Mouse (Mus musculus) kidney, embryonic 15.5 days (tissue): Measurements from ENCODE around the gene Zdhhc21. TPM values are rescaled to one million over a fixed set of nuclear protein-coding genes. Genes with fewer than 3 reads are reported as not detected.

Experiments used
- ATAC-seq: fragments of 200-750 bp; cut with Nextera tagmentation; replicated peaks from 2 replicates; pipeline ENCODE4 v1.8.0; 2017; ENCODE audit warnings: moderate TSS enrichment; ENCODE audit not compliant: low FRiP score
- H3K27ac ChIP-seq: fragments of 300-500 bp; sonication (generic); 2 replicates; pipeline ENCODE4 v1.5.1; 2015; ENCODE audit warnings: mild to moderate bottlenecking, inconsistent platforms
- H3K27me3 ChIP-seq: fragments of 300-500 bp; sonication (generic); 2 replicates; pipeline ENCODE4 v1.6.1; 2015; ENCODE audit warnings: inconsistent platforms
- H3K36me3 ChIP-seq: fragments of 300-500 bp; sonication (generic); 2 replicates; pipeline ENCODE4 v1.6.1; 2015; ENCODE audit warnings: inconsistent platforms
- H3K4me1 ChIP-seq: fragments of 300-500 bp; sonication (generic); 2 replicates; pipeline ENCODE4 v1.6.1; 2015; ENCODE audit warnings: inconsistent platforms
- H3K4me2 ChIP-seq: fragments of 300-500 bp; sonication (generic); 2 replicates; pipeline ENCODE4 v1.6.1; 2015; ENCODE audit warnings: moderate library complexity, mild to moderate bottlenecking, inconsistent platforms
- H3K4me3 ChIP-seq: fragments of 300-500 bp; sonication (generic); replicated peaks from 2 replicates; pipeline ENCODE4 v1.5.1; 2015; ENCODE audit warnings: mild to moderate bottlenecking, inconsistent platforms
- H3K9ac ChIP-seq: fragments of 300-500 bp; sonication (generic); 2 replicates; pipeline ENCODE4 v1.6.1; 2015; ENCODE audit warnings: mild to moderate bottlenecking, inconsistent platforms
- H3K9me3 ChIP-seq: fragments of 300-500 bp; sonication (generic); replicated peaks from 2 replicates; pipeline ENCODE4 v1.6.1; 2016; ENCODE audit warnings: inconsistent platforms
- WGBS: fragments of 180-500 bp; shearing (Covaris S2); methylation state at CpG from one replicate; pipeline ENCODE4 v1.1.7; 2015; ENCODE audit warnings: mixed read lengths; 5-methylcytosine and 5-hydroxymethylcytosine counted together
- polyA plus RNA-seq: library from polyadenylated mRNA; unstranded; fragments of >200 nt; fragmentation: Nextera tagmentation; extraction: Ambion mirVana; gene quantifications from 2 replicates; pipeline ENCODE4 v1.2.1, GENCODE M21; 2015

Gene Zdhhc21
- polyA plus RNA-seq, 1 experiment from 2014 or later: 13.6 TPM

- H3K36me3 ChIP-seq: no peaks in the 10 kb centered on the region
- no peak overlapping the region for H3K4me2 ChIP-seq
- H3K4me1 ChIP-seq: no peaks in the 10 kb centered on the region
- no peaks in the 10 kb centered on the region for H3K27me3 ChIP-seq
- no peaks in the 10 kb centered on the region for H3K9me3 ChIP-seq
- no peak overlapping the region for H3K4me3 ChIP-seq
- no peak for ATAC-seq
- WGBS: 71% methylated on average over 2 of the region's 2 CpGs
- H3K27ac ChIP-seq: no peak overlapping the region
- H3K9ac ChIP-seq: no peak overlapping the region
Measured at GRCm38 (mm10) chr4:82880243-82880642, 20.5 kb upstream of the Zdhhc21 start.

- Histone ChIP-seq H3K4me2 (no peak overlapping the region), H3K9me3 (no peaks in the 10 kb centered on the region), H3K9ac (no peak overlapping the region), H3K4me1 (no peaks in the 10 kb centered on the region), H3K27ac (no peak overlapping the region), H3K27me3 (no peaks in the 10 kb centered on the region), H3K4me3 (no peak overlapping the region), H3K36me3 (no peaks in the 10 kb centered on the region)
- ATAC-seq: no peak
- WGBS: 88% methylated on average over 6 of the region's 6 CpGs
Measured at GRCm38 (mm10) chr4:82879152-82879551, 19.4 kb upstream of the Zdhhc21 start.

- Histone ChIP-seq H3K27ac (no peak overlapping the region), H3K27me3 (no peaks in the 10 kb centered on the region), H3K9ac (no peak overlapping the region), H3K36me3 (no peaks in the 10 kb centered on the region), H3K4me3 (no peak overlapping the region), H3K9me3 (no peaks in the 10 kb centered on the region), H3K4me1 (0 out of 2 replicates have a peak, but pooled peaks cover 3% of the 10 kb centered on the region), H3K4me2 (no peak overlapping the region)
- no peak for ATAC-seq
- 84% methylated on average over 2 of the region's 2 CpGs for WGBS
Measured at GRCm38 (mm10) chr4:82876656-82877055, 16.9 kb upstream of the Zdhhc21 start.

GRCm38 (mm10) chr4:82875532-82875931, 15.8 kb upstream of the Zdhhc21 start:
- 66% methylated on average over 4 of the region's 4 CpGs for WGBS

GRCm38 (mm10) chr4:82874791-82875190, 15.0 kb upstream of the Zdhhc21 start:
- no peaks in the 10 kb centered on the region for H3K9me3 ChIP-seq
- H3K27ac ChIP-seq: no peak overlapping the region
- 0 out of 2 replicates have a peak, but pooled peaks cover 3% of the 10 kb centered on the region for H3K4me1 ChIP-seq
- H3K4me3 ChIP-seq: no peak overlapping the region
- no peak overlapping the region for H3K4me2 ChIP-seq
- ATAC-seq: no peak
- 54% methylated on average over 4 of the region's 4 CpGs for WGBS
- H3K36me3 ChIP-seq: no peaks in the 10 kb centered on the region
- H3K27me3 ChIP-seq: no peaks in the 10 kb centered on the region
- no peak overlapping the region for H3K9ac ChIP-seq

More at GRCm38 (mm10) chr4:82875532-82875931, 15.8 kb upstream of the Zdhhc21 start:
- Histone ChIP-seq H3K27ac (no peak overlapping the region), H3K4me2 (no peak overlapping the region), H3K9me3 (no peaks in the 10 kb centered on the region), H3K4me3 (no peak overlapping the region), H3K36me3 (no peaks in the 10 kb centered on the region), H3K4me1 (0 out of 2 replicates have a peak, but pooled peaks cover 3% of the 10 kb centered on the region), H3K9ac (no peak overlapping the region), H3K27me3 (no peaks in the 10 kb centered on the region)
- no peak for ATAC-seq

- Histone ChIP-seq H3K36me3 (no peaks in the 10 kb centered on the region), H3K4me2 (no peak overlapping the region), H3K9ac (no peak overlapping the region), H3K4me3 (no peak overlapping the region), H3K9me3 (no peaks in the 10 kb centered on the region), H3K27ac (no peak overlapping the region), H3K4me1 (0 out of 2 replicates have a peak, but pooled peaks cover 3% of the 10 kb centered on the region), H3K27me3 (no peaks in the 10 kb centered on the region)
- WGBS: 72% methylated on average over 4 of the region's 4 CpGs
- no peak for ATAC-seq
Measured at GRCm38 (mm10) chr4:82872548-82872947, 12.8 kb upstream of the Zdhhc21 start.

GRCm38 (mm10) chr4:82872121-82872520, 12.4 kb upstream of the Zdhhc21 start:
- WGBS: 49% methylated on average over 6 of the region's 6 CpGs

GRCm38 (mm10) chr4:82870931-82871330, 11.2 kb upstream of the Zdhhc21 start:
- Histone ChIP-seq H3K27ac (no peak overlapping the region), H3K9me3 (no peaks in the 10 kb centered on the region), H3K4me2 (no peak overlapping the region), H3K36me3 (no peaks in the 10 kb centered on the region), H3K27me3 (no peaks in the 10 kb centered on the region), H3K4me3 (no peak overlapping the region), H3K9ac (no peak overlapping the region), H3K4me1 (0 out of 2 replicates have a peak, but pooled peaks cover 3% of the 10 kb centered on the region)
- ATAC-seq: no peak
- 66% methylated on average over 6 of the region's 6 CpGs for WGBS

More at GRCm38 (mm10) chr4:82872121-82872520, 12.4 kb upstream of the Zdhhc21 start:
- no peak overlapping the region for H3K4me3 ChIP-seq
- no peaks in the 10 kb centered on the region for H3K9me3 ChIP-seq
- no peak overlapping the region for H3K4me2 ChIP-seq
- no peak overlapping the region for H3K9ac ChIP-seq
- H3K36me3 ChIP-seq: no peaks in the 10 kb centered on the region
- H3K4me1 ChIP-seq: 0 out of 2 replicates have a peak, but pooled peaks cover 3% of the 10 kb centered on the region
- H3K27me3 ChIP-seq: no peaks in the 10 kb centered on the region
- no peak for ATAC-seq
- no peak overlapping the region for H3K27ac ChIP-seq

GRCm38 (mm10) chr4:82867731-82868445, 8.1 kb upstream of the Zdhhc21 start:
- Histone ChIP-seq H3K27me3 (no peaks in the 10 kb centered on the region), H3K9ac (no peak overlapping the region), H3K4me2 (no peak overlapping the region), H3K4me1 (0 out of 2 replicates have a peak, but pooled peaks cover 3% of the 10 kb centered on the region), H3K36me3 (no peaks in the 10 kb centered on the region), H3K4me3 (no peak overlapping the region), H3K9me3 (no peaks in the 10 kb centered on the region), H3K27ac (no peak overlapping the region)
- WGBS: 81% methylated on average over 5 of the region's 5 CpGs
- ATAC-seq: no peak

GRCm38 (mm10) chr4:82867111-82867510, 7.4 kb upstream of the Zdhhc21 start:
- no peaks in the 10 kb centered on the region for H3K4me1 ChIP-seq
- H3K4me2 ChIP-seq: no peak overlapping the region
- H3K9ac ChIP-seq: no peak overlapping the region
- no peak for ATAC-seq
- no peaks in the 10 kb centered on the region for H3K9me3 ChIP-seq
- no peak overlapping the region for H3K4me3 ChIP-seq
- H3K27ac ChIP-seq: no peak overlapping the region
- H3K27me3 ChIP-seq: no peaks in the 10 kb centered on the region
- H3K36me3 ChIP-seq: no peaks in the 10 kb centered on the region
- WGBS: 72% methylated on average over 4 of the region's 4 CpGs

GRCm38 (mm10) chr4:82864974-82865699, 5.4 kb upstream of the Zdhhc21 start:
- no peak overlapping the region for H3K9ac ChIP-seq
- H3K9me3 ChIP-seq: no peaks in the 10 kb centered on the region
- WGBS: 80% methylated on average over 8 of the region's 8 CpGs
- no peaks in the 10 kb centered on the region for H3K36me3 ChIP-seq
- H3K27ac ChIP-seq: no peak overlapping the region
- ATAC-seq: no peak
- H3K4me2 ChIP-seq: no peak overlapping the region
- H3K27me3 ChIP-seq: no peaks in the 10 kb centered on the region
- no peak overlapping the region for H3K4me3 ChIP-seq
- no peaks in the 10 kb centered on the region for H3K4me1 ChIP-seq

- 79% methylated on average over 8 of the region's 8 CpGs for WGBS
Measured at GRCm38 (mm10) chr4:82863316-82863715, 3.6 kb upstream of the Zdhhc21 start.

More at GRCm38 (mm10) chr4:82863316-82863715, 3.6 kb upstream of the Zdhhc21 start:
- ATAC-seq: no peak
- Histone ChIP-seq H3K4me1 (peaks cover 10% of the 10 kb centered on the region; the same call in 1 of the 2 replicates), H3K4me3 (no peak overlapping the region), H3K4me2 (no peak overlapping the region), H3K36me3 (no peaks in the 10 kb centered on the region), H3K9ac (no peak overlapping the region), H3K27me3 (no peaks in the 10 kb centered on the region), H3K27ac (no peak overlapping the region), H3K9me3 (no peaks in the 10 kb centered on the region)
